Mouse (Mus musculus): ENCODE measurements around the gene D430042O09Rik.

Gene D430042O09Rik

GRCm38 (mm10) chr7:125878040-125878439 is 170.4 kb downstream of the D430042O09Rik start:
- no peak for DNase-seq

GRCm38 (mm10) chr7:125883232-125883631 is 175.5 kb downstream of the D430042O09Rik start:
- DNase-seq, result no peak

GRCm38 (mm10) chr7:125886116-125886680 is 178.5 kb downstream of the D430042O09Rik start:
- no peak for DNase-seq

- DNase-seq, result no peak
Measured at GRCm38 (mm10) chr7:125887124-125887523, 179.4 kb downstream of the D430042O09Rik start.

GRCm38 (mm10) chr7:125887761-125888160 is 180.1 kb downstream of the D430042O09Rik start:
- DNase-seq, result no peak

- peak; percentile 25 for DNase-seq
Measured at GRCm38 (mm10) chr7:125888373-125888772, 180.7 kb downstream of the D430042O09Rik start.

- no peak for DNase-seq
Measured at GRCm38 (mm10) chr7:125893621-125894020, 185.9 kb downstream of the D430042O09Rik start.

- no peak for DNase-seq
Measured at GRCm38 (mm10) chr7:125897059-125897458, 189.4 kb downstream of the D430042O09Rik start.

GRCm38 (mm10) chr7:125899036-125899435 is 191.3 kb downstream of the D430042O09Rik start:
- DNase-seq, result no peak

- no peak for DNase-seq
Measured at GRCm38 (mm10) chr7:125899916-125900315, 192.2 kb downstream of the D430042O09Rik start.

GRCm38 (mm10) chr7:125900386-125901161 is 192.9 kb downstream of the D430042O09Rik start:
- no peak for DNase-seq

GRCm38 (mm10) chr7:125920801-125921200 is 213.1 kb downstream of the D430042O09Rik start:
- DNase-seq, result no peak

GRCm38 (mm10) chr7:125924044-125924443 is 216.4 kb downstream of the D430042O09Rik start:
- DNase-seq, result no peak
